Mouse (Mus musculus) lung, embryonic 16.5 days (tissue): ENCODE measurements around the gene Gskip. TPM values are rescaled to one million over a fixed set of nuclear protein-coding genes. Genes with fewer than 3 reads are reported as not detected.

Source experiments
- ATAC-seq: fragments of 200-750 bp; cut with Nextera tagmentation; 2 replicates; pipeline ENCODE4 v1.8.0; 2017; ENCODE audit warnings: low read depth, mild to moderate bottlenecking, moderate library complexity
- H3K27ac ChIP-seq: fragments of 300-500 bp; sonication (generic); 2 replicates; pipeline ENCODE4 v1.5.1; 2014; ENCODE audit warnings: mild to moderate bottlenecking, control low read depth, low read length
- H3K27me3 ChIP-seq: fragments of 300-500 bp; sonication (generic); 2 replicates; pipeline ENCODE4 v1.6.1; 2014; ENCODE audit warnings: low read depth, low read length, mixed read lengths; ENCODE audit not compliant: control insufficient read depth, insufficient read depth
- H3K36me3 ChIP-seq: fragments of 300-500 bp; sonication (generic); 2 replicates; pipeline ENCODE4 v1.6.1; 2014; ENCODE audit warnings: low read length; ENCODE audit not compliant: control insufficient read depth, insufficient read depth
- H3K4me1 ChIP-seq: fragments of 300-500 bp; sonication (generic); replicated peaks from 2 replicates; pipeline ENCODE4 v1.6.1; 2014; ENCODE audit warnings: low read length, mixed read lengths; ENCODE audit not compliant: control insufficient read depth, insufficient read depth
- H3K4me2 ChIP-seq: fragments of 300-500 bp; sonication (generic); 2 replicates; pipeline ENCODE4 v1.6.1; 2014; ENCODE audit warnings: low read depth, low read length, control low read depth
- H3K4me3 ChIP-seq: fragments of 300-500 bp; sonication (generic); 2 replicates; pipeline ENCODE4 v1.5.1; 2014; ENCODE audit warnings: mild to moderate bottlenecking, low read length, control low read depth
- H3K9ac ChIP-seq: fragments of 300-500 bp; sonication (generic); 2 replicates; pipeline ENCODE4 v1.6.1; 2014; ENCODE audit warnings: low read length, control low read depth
- H3K9me3 ChIP-seq: fragments of 300-500 bp; sonication (generic); 2 replicates; pipeline ENCODE4 v1.6.1; 2016; ENCODE audit warnings: low read length; ENCODE audit not compliant: control insufficient read depth
- WGBS: fragments of 180-500 bp; shearing (Covaris S2); extraction: QIAGEN DNeasy Blood & Tissue Kit; methylation state at CpG from one replicate; pipeline ENCODE4 v1.1.7; 2014; 5-methylcytosine and 5-hydroxymethylcytosine counted together
- polyA plus RNA-seq: library from polyadenylated mRNA; unstranded; fragments of >200 nt; fragmentation: Nextera tagmentation; extraction: Ambion mirVana; gene quantifications from 2 replicates; pipeline ENCODE4 v1.2.1, GENCODE M21; 2015

The Gskip gene
- polyA plus RNA-seq, 1 experiment from 2014 or later = 27.1 TPM

DNA sequence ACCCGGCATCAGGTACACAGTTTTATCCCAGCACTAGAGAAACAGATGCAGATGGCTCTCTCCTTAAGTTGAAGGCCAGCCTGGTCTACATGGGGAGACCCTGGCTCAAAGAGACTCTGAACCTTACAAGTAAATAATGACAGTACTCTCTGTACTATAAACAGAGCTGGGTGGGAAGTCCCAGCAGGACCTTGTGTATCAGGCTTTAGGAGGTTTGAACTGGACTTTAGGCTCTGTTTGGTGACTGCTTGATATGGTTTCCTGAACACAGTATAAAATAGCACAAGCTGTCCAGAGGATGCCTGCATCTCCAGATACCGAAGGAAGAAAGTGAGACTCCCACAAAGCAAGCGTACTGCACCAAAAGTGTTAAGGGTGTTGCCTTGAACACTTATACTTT is 2.2 kb downstream of the Gskip start:
- 91% methylated on average over 3 of the region's 3 CpGs for WGBS
- Histone ChIP-seq H3K9ac (no peak overlapping the region), H3K4me2 (no peak overlapping the region), H3K4me1 (peaks cover 22% of the 10 kb centered on the region), H3K9me3 (no peaks in the 10 kb centered on the region), H3K4me3 (no peak overlapping the region), H3K27me3 (no peaks in the 10 kb centered on the region), H3K36me3 (peaks cover 5% of the 10 kb centered on the region; the same call in 1 of the 2 replicates), H3K27ac (no peak overlapping the region)
- ATAC-seq = no peak

DNA sequence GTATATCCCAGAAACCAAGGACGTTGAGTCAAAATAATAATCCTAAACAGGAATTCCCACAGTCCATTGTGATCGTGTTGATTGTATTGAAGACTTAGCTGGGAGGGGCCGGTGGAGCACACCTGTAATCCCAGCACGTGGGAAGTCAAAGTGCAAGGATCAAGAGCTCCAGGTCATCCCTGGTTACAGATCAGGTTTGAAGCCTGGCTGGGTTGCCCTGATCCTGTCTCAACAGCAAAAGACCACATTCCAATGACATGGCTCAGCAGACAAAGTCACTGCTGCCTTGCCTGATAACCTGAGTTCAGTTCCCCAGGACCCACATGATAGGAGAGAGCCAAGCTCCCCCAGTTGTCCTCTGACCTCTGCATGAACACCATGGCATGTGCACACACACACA is 2.8 kb downstream of the Gskip start:
- Histone ChIP-seq H3K36me3 (peaks cover 8% of the 10 kb centered on the region; the same call in 1 of the 2 replicates), H3K4me1 (peaks cover 22% of the 10 kb centered on the region), H3K9me3 (no peaks in the 10 kb centered on the region), H3K4me3 (no peak overlapping the region), H3K9ac (no peak overlapping the region), H3K27ac (no peak overlapping the region), H3K27me3 (no peaks in the 10 kb centered on the region), H3K4me2 (no peak overlapping the region)
- WGBS = 75% methylated on average over 4 of the region's 4 CpGs
- no peak for ATAC-seq

DNA sequence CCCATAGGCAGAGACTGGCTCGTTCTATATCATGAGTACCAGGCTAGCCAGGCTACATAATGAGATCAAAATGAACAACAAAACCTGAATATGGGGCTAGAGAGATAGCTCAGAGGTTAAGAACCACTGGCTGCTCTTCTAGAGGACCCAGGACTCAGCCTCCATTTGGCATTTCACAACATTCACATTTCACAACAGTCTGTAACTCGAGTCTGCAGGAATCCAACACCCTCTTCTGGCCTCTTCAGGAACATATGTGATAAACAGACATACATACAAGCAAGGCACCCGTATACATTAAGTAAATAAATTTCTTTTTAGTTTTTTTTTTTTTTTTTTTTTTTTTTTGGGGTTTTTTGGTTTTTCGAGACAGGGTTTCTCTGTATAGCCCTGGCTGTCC is 3.9 kb downstream of the Gskip start:
- Histone ChIP-seq H3K9me3 (no peaks in the 10 kb centered on the region), H3K27me3 (no peaks in the 10 kb centered on the region), H3K4me2 (no peak overlapping the region), H3K4me1 (peaks cover 14% of the 10 kb centered on the region), H3K9ac (no peak overlapping the region), H3K36me3 (peaks cover 8% of the 10 kb centered on the region), H3K27ac (no peak overlapping the region), H3K4me3 (no peak overlapping the region)
- WGBS = 74% methylated on average over 4 of the region's 4 CpGs
- no peak for ATAC-seq

DNA sequence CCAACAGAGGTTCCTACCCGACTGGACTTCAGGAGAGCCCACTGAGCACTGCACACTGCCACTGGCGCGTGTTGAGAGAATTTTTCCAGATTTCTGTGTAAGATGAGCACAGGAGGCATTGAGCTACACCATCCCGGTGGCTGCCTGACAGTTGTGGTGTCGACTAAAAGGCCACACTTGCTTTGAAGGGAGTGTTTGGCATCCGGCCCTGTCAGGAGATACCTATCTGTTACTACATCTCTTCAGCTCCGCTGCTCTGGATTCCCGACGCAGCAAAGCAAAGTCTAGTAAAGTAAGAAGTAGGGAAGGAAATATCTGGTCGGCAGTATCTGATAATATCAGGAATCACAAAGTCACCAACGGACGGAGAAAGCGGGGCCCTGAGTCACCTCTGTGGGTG is 4.8 kb downstream of the Gskip start:
- Histone ChIP-seq H3K36me3 (peaks cover 8% of the 10 kb centered on the region), H3K9me3 (no peaks in the 10 kb centered on the region), H3K4me1 (peaks cover 10% of the 10 kb centered on the region), H3K27me3 (no peaks in the 10 kb centered on the region), H3K9ac (no peak overlapping the region), H3K27ac (no peak overlapping the region), H3K4me2 (no peak overlapping the region), H3K4me3 (no peak overlapping the region)
- WGBS = 88% methylated on average over 13 of the region's 13 CpGs
- no peak for ATAC-seq

DNA sequence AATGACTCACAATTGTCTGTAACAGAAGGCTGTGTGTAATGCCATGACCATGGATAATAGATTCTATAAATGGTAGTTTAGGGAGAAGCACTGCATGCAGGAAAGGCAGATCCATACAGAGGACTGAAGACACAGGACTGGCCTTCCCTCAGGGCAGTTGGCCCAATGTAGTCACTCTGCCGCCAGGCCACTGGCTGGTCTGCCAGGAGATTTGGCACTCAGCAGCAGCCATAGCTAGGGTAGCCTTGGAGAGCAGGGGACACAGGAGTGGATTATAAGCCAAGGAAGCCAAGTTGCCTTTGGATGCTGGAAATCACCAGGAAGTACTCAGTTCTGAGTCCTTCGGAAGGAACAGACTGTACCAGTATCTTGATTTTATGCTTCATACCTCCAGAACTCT is 9.4 kb downstream of the Gskip start:
- Histone ChIP-seq H3K27me3 (no peaks in the 10 kb centered on the region), H3K4me2 (no peak overlapping the region), H3K36me3 (peaks cover 8% of the 10 kb centered on the region), H3K4me1 (no peaks in the 10 kb centered on the region), H3K4me3 (no peak overlapping the region), H3K27ac (no peak overlapping the region), H3K9ac (no peak overlapping the region), H3K9me3 (no peaks in the 10 kb centered on the region)
- no peak for ATAC-seq
- WGBS = 94% methylated on average over 2 of the region's 2 CpGs

DNA sequence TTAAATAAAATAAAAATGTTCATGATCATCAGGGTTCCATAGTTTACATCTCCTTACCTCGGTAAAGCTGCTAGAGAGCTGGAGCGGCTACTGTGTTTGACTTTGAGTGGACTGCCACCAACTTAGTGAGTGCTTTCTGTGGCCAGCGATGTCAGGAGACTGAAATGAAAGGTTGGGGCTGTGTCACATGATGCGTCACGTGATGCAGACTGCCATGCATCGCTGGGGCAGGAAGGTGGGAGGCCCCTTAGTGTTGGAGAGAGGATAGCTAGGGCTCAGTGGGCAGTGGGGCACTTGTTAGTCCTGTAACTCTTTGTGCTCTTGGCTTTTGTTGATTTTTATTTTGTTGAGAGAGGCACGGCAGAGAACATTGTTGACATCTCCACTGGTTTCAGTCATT is 11.2 kb downstream of the Gskip start:
- Histone ChIP-seq H3K36me3 (peaks cover 13% of the 10 kb centered on the region), H3K9ac (no peak overlapping the region), H3K4me1 (no peaks in the 10 kb centered on the region), H3K27me3 (no peaks in the 10 kb centered on the region), H3K27ac (no peak overlapping the region), H3K4me3 (no peak overlapping the region), H3K4me2 (no peak overlapping the region), H3K9me3 (no peaks in the 10 kb centered on the region)
- 82% methylated on average over 7 of the region's 7 CpGs for WGBS
- no peak for ATAC-seq

DNA sequence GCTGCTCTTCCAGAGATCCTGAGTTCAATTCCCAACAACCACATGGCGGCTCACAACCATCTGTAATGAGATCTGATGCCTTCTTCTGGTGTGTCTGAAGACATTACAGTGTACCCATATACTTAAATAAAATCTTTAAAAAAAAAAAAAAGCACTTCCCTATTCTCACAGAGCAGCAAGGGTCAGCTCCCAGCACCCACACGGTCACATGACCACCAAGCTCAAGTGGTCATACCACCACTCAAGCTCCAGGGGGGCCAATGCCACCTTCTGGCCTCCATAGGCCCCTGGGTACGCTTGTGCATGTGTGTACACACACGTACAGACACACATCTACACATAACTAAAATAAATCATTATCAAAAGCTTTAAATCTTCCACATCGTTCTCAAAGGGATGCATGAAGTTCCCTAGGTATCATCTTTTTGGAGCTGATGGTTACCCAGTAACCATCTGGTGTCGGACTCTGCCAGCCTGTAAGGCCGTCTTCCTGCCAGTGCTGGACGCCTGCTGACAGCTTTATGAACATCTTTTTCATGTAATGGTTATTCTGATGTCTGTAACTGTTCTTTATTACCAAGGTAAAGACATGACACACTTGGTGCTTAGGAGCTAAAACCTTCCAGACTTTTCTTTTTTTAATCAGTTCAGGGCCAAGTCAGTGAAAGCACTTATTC is 12.6 kb downstream of the Gskip start:
- ATAC-seq = no peak
- no peaks in the 10 kb centered on the region for H3K9me3 ChIP-seq
- no peak overlapping the region for H3K9ac ChIP-seq
- H3K4me1 ChIP-seq = no peaks in the 10 kb centered on the region
- no peak overlapping the region for H3K4me2 ChIP-seq
- no peak overlapping the region for H3K4me3 ChIP-seq
- peaks cover 13% of the 10 kb centered on the region for H3K36me3 ChIP-seq
- H3K27ac ChIP-seq = no peak overlapping the region
- H3K27me3 ChIP-seq = no peaks in the 10 kb centered on the region
- 86% methylated on average over 8 of the region's 8 CpGs for WGBS

DNA sequence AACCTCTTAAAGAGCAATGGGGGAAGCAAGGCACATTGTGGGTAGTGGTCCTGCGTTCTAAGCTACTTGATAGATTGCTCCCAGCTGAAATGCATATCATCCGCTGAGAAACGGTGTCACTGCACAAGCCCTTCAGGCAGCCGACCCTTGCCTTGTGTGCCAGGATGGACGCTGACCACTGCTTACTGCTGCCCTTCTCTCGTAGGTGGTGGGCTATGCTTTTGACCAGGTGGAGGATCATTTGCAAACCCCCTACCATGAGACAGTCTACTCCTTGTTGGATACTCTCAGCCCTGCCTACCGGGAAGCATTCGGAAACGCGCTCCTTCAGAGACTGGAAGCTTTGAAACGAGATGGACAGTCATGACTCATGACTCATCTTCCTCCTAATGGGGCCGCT is 15.8 kb downstream of the Gskip start:
- Histone ChIP-seq H3K4me1 (peaks cover under 1% of the 10 kb centered on the region; the same call in 1 of the 2 replicates), H3K36me3 (peaks cover 12% of the 10 kb centered on the region), H3K4me3 (no peak overlapping the region), H3K27me3 (no peaks in the 10 kb centered on the region), H3K4me2 (no peak overlapping the region), H3K27ac (no peak overlapping the region), H3K9ac (no peak overlapping the region), H3K9me3 (no peaks in the 10 kb centered on the region)
- no peak for ATAC-seq
- 89% methylated on average over 12 of the region's 12 CpGs for WGBS

DNA sequence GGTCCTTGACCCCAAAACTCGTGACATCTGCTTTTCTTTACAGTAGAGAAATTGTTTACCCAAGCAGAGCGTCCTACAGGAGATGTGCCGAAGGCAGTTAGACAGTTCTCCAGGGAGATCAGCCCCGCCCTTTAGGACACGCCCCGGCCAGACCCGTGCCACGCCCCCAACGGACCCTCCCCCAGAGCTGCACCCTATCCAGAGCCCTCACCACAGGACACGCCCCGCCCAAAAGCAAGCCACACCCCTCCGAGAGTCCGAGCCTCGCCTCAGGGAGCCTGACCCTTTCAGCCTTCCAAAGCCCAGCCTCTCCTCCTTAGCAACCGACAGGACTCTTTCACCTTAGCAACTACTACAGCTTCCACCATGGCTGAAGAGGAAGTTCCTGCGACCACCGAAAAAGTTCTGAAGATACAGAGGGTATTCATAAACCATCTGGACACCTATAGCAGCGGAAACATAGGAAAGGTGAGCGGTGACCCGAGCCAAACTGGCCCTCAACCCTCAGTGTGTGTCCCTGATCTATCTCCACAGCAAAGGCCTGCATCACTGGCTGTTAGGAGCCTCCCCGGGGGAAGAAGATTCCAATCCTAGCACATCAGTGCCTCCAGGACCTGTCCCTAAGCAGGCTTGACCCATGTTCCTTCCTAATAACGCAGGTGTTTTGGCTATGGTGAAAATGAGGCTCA is 21.3 kb downstream of the Gskip start, which contains the start of gene Ak7:
Gene Ak7 (plus strand): TSS at position 178 of the 689 bp plus-strand sequence.
- no peaks in the 10 kb centered on the region for H3K27me3 ChIP-seq
- peak within 1 kb of the TSS; percentile 35 for H3K4me2 ChIP-seq
- peak; percentile 96 for ATAC-seq
- H3K27ac ChIP-seq = no peak within 1 kb of the TSS
- no peak within 1 kb of the TSS for H3K9ac ChIP-seq
- WGBS = 12% methylated on average over 22 of the region's 22 CpGs
- no peak within 1 kb of the TSS for H3K4me3 ChIP-seq
- H3K9me3 ChIP-seq = no peaks in the 10 kb centered on the region
- peaks cover 5% of the 10 kb centered on the region; the same call in 1 of the 2 replicates for H3K4me1 ChIP-seq
- H3K36me3 ChIP-seq = peaks cover 4% of the 10 kb centered on the region
